Mouse (Mus musculus) megakaryocyte-erythroid progenitor cell, adult 5-6 weeks (primary cell): Measurements from ENCODE around the gene Faf2. TPM values are rescaled to one million over a fixed set of nuclear protein-coding genes. Genes with fewer than 3 reads are reported as not detected.
A peak's percentile ranks its signal among the peaks of the same experiment; 100 is the strongest.

Experiments
- ATAC-seq: replicated peaks from 2 replicates; pipeline ENCODE4 v1.8.0; 2016; ENCODE audit warnings: mild to moderate bottlenecking, inconsistent platforms; ENCODE audit not compliant: severe bottlenecking, poor library complexity, low FRiP score, low TSS enrichment
- total RNA-seq, 2 experiments: library from RNA; stranded (forward) in 1 of 2; stranded (reverse) in 1 of 2; fragments of 200-1000, 215-1000 nt in 1 of 2; fragments of >200 nt in 1 of 2; fragmentation: Nextera tagmentation in 1 of 2; gene quantifications; 2 replicates each; pipeline ENCODE4 v1.2.3; 2014 to 2017

Faf2 gene
- total RNA-seq (2014; fragmentation: Nextera tagmentation) (42.6 and 46.2 TPM in 2 replicates), total RNA-seq (2017) (43.6 and 44.7 TPM in 2 replicates)

DNA sequence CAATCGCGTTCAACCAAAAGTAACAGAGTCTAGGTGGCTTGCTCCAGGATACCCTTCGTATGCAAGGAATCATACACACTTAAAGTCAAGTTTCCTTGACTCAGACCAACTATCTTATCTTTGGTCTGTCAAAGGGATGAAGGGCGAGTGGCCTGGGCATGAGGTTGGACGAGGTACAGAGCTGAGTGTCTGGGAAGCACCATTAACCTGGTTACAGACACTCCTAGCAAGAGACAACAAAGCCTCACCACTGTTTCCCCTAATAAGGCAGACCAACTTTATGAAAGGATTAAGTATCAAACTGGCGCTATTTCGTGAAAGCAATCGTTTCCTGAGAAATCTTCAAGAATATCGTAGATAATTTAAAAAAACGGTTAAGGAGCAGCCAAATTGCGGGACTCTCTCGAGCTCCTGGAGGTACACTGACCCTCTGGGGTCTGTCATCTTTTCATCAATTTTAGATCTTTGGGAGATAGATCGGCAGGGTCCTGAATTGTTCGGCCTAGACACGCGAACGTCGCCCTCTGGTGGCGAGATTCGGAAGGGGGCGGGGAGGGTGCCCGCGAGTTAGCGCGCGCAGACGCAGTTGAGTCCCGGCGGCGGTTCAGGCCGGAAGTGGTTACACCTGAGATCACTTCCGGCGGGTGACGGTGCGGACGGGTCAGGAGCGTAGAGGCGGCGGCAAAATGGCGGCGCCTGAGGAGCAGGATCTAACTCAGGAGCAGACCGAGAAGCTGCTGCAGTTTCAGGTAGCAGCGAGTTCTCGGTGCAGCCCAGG is at the start of gene Faf2:
Faf2 (plus strand) TSS at position 630 of the 778 bp plus-strand sequence.
- peak; percentile 96 for ATAC-seq

DNA sequence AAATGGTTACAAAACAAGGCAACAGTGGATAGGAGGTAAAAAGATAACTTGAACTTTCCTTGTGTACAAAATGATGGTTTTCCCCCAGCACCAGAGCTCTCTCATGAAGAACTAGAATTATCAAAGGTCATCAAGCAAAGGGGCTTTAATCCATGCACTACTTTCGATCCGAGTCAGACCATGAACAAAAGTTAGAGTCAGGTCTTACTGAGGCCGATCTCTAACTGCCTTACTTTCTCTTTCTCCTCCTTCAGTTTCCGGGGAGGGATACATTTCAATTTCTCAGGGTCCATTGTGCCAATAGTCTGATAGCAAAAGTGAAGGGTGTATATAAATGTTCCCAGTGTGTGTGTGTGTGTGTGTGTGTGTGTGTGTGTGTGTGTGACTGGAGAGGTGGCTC is 49.0 kb upstream of the Faf2 start:
- no peak for ATAC-seq

DNA sequence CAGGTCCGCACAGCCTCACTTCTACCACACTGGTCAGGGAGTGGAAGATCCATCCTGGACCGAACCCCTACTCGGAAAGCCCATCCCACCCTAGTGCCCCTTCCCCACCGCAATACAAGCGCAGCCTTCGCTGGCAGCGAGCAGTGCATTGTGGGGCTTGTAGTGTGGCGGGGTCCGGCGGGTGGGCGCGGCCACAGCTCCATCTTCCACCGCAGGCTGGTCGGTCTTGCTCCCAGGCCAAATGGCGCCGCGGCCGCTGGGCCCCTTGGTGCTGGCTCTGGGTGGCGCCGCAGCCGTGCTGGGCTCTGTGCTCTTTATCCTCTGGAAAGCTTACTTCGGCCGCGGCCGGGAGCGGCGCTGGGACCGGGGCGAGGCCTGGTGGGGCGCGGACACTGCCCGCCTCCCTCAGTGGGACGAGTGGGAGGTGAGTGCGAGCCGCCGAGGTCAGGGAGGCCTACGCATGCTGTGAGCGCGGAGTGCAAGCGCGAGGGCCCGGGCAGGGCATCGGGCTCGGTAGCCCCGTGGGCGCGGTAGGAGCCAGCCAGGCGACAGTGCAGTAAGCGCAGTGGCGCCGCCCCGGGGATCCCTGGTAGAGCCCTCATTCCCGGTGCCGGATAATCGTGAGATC is 46.6 kb upstream of the Faf2 start, which contains the start of gene Arl10:
Arl10 (plus strand) TSS at position 162 of the 628 bp plus-strand sequence.
- peak; percentile 69 for ATAC-seq

DNA sequence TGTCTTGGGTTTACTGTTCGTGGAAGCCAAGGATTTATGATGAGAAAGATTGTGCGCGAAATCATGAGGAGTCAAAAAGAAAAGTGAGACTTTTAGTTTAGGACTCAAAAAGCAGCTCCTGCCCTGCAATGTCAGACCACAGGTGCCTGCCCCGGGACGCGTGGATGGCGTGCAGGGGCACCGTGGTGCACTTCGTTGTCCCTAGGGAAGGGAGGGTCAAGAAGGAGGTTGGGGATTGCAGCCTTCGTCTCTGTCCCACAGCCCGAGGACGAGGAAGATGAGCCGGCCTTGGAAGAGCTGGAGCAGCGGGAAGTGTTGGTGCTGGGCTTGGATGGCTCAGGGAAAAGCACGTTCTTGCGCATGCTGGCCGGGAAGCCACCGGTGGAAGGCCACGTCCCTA is 46.1 kb upstream of the Faf2 start:
- no peak for ATAC-seq

DNA sequence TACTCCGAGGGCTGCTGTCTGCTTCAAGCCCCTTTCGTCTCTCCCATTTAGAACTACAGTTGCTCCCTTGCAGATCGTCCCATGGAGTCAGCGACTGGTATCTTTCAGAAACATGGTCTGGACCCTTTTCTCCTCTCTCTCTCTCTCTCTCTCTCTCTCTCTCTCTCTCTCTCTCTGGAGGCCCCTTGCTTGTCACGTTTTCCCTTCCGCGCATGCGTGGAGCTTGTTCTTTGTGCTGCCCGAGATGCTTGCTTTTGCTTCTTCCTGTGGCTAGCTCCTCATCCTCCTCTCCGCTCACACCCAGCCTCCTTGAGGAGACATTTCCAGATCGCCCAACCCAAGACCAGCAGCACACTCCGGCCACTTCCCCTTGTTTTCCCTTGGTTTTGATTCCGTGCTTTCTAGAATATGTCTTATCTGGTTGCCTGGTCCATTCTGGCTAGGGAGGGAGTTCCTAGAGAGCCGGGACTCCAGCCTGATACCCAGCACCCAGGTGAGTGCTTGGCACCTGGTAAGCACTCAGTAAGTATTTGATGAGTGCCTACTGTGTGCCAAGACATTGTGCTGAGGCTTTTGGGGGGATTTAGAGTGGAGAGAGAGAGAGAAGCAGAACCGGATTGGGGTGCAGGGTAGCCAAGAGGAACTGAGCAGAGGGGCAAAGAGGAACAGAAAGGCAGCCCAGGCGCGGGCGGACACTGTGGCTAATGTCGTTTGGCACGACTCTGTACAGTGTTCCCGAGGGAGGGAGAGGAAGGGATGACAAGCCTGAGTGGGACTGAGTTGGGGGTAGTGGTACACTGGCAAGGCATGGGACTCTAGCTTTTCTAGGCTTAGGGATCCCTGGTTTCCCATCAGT is 43.7 kb upstream of the Faf2 start:
- ATAC-seq: no peak

DNA sequence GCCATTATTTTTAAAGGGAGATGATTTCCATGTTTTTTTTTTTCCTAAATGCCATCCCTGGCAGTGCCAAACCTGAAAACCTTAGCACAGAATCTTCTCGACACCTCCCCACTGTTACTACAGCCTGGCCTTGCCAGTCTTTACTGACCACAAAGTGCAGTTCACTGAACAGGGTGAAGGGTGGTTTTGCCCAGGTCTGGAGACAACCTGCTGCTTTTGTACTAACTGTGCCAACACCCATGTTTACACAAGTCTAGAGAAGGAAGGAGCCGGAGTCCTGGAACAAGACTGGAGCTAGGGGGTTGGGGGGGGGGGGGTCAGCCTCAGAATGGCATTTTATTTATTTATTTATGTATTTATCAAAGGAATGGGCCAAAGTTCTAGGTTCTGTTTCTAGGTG is 40.2 kb upstream of the Faf2 start:
- no peak for ATAC-seq

DNA sequence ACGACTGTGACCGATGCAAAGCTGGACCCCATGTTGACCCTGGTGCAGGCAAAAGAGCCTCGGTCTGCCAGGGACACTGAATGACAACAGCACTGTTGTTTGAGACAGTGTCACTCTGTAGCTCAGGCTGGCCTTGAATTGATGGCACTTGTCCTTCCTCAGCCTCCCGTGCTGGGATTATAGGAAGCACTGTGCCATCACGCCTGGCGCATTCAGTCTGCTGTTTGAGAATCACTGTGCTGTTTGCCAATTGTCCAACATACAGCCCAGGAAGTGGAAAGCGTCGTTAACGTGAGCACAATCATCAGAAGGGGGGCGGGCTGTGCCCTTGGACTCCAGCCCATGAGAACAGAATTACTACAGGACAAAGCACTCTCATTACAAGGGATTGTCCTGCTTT is 39.5 kb upstream of the Faf2 start:
- ATAC-seq: no peak

DNA sequence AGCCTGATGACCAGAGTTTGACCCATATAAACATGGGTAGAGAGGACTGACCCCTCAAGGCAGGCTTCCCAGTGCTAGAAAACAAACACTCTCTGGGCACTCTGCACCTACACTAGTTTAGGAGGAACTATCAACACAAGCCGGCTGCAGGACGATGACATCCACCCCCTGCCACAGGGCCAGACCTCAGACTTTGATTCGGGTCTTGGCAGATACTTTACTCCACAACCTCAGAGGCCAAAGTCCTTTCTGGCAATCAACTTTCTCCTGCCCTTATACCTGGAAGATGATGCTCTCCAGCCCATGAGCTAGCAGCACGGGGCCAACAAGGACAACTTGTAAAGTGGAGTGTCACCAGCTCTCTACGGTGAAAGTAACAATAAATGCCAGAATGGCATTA is 38.7 kb upstream of the Faf2 start:
- no peak for ATAC-seq

DNA sequence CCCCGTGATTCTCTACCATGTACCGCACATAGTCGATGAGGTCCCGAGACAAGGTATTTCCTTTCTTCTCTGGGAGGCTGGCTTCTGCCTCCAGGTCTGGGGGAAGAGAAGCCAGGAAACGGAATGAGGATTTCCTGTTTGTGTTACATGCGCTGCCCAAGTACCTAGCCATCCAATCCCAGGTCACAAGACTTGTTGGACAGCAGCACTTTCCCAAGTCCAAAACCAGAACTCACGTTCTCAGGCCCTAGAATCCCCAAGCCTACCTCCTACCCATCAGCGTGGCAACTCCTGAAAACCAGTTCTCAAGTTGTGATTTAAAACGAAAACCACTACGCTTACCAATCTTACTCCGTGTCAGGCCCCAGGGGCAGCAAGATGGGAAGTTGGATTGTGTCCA is 35.8 kb upstream of the Faf2 start:
- ATAC-seq: no peak

DNA sequence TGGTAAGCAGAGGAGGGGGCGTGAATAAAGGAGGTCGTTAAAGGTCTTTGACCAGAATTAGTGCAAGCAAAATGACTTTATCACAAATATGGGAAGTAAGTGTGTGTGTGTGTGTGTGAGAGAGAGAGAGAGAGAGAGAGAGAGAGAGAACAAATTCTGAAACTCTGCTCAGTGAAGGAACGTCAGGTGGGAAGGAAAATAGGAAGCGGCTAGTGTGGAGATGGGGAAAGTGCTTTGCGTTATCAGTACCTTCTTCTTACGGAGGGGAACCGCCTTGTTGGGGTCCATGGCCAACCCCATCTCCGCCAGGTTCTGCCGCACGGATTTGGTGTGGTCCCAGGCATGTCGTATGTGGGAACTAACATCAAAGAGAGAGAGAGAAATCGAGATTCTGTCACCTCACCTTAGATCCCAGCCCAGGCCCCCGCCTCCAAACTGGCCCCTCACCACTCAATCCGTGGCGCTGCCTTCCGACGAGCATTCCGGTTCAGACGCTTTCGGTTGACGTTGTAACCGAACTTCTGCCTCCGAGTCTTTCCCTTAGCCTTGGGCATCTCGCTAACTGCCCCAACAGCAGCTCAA is 32.1 kb upstream of the Faf2 start:
- ATAC-seq: peak; percentile 45

DNA sequence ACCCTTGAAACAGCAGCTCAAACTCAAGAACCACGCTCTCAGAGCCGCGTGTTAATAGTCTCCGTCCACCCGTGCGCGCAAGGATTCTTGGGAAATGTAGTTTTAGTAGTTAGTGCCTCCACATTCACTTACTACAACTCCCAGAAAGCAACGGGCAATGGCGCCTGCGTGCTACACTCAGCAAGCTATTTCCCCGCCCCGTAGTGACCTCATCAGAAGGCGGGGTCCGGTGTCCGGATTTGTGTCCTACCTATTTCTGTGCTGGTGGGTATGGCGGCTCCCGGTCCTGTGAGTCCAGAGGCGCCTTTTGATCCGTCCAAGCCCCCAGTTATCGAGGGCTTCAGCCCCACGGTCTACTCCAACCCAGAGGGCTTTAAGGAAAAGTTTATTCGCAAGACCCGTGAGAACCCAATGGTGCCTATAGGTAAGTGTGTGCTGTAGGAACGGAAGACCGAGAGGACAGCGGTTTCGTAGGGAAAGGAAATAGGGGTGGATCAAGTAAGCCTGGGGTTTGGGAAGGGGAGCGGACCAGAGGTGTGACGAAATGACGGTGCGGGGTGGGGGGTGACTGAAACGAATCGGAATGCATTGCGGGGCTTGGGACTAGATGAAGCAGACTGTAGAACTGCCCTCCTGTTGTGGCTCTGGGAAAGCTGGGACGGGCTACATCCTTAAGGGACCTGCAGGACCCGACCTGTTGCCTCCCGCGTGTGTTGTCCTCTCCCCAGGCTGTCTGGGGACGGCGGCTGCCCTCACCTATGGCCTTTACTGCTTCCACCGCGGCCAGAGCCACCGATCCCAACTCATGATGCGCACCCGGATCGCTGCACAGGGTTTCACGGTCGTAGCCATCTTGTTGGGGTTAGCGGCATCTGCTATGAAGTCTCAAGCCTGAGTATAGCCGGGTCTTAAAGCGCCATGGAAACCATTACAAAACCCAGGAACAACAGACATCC is 31.3 kb upstream of the Faf2 start, which contains the start of the genes Nop16 and Higd2a:
Nop16 (minus strand) TSS at position 95 of the 956 bp plus-strand sequence.
Higd2a (plus strand) TSS at position 212 of the 956 bp plus-strand sequence.
- ATAC-seq: peak; percentile 92

DNA sequence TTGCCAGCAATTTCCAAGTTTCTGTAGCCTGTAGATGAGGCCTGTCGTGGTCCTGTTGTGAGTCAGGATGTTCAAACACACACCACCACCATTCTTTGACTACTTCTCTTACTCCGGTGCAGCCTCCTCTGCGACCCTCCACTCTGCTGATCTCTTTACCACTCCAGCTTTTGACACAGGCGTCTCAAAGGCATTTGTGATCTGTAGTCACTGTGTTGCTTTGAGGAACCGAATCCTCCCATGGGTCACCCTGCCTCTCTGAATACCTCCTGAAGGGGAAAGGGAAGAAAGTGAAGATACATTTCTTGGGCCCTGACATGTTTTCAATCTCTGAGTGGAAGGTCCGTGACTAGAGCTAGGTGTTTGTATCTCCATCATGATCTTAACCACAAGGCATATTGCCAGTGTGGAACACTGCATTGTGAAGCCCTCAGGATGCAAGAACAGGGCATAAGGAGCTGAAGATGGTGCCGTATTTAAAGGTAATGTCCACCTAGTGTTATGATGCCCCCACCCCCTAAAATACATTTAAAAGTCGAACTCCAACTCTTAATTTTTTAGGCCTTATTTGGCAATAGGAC is 29.7 kb upstream of the Faf2 start:
- ATAC-seq: no peak

DNA sequence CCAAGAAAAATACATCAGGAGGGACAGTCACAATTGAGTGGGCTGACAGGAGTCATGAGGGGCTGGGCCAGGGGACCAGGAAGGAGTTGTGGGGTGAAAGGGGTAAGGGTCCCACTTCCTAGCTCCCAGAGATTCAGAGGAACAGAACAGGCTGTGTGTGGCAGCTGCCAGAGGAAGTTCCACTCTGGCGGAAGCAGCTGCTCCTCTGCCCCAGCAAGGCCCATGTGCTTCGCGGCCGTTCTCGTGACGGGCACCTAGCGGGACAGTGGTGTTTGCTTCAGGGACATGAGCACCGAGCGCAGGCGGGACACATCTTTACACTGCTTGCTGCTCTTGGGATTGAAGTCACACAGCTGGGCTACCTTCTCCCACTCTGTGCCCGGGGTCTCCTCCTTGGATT is 28.0 kb upstream of the Faf2 start:
- ATAC-seq: no peak

DNA sequence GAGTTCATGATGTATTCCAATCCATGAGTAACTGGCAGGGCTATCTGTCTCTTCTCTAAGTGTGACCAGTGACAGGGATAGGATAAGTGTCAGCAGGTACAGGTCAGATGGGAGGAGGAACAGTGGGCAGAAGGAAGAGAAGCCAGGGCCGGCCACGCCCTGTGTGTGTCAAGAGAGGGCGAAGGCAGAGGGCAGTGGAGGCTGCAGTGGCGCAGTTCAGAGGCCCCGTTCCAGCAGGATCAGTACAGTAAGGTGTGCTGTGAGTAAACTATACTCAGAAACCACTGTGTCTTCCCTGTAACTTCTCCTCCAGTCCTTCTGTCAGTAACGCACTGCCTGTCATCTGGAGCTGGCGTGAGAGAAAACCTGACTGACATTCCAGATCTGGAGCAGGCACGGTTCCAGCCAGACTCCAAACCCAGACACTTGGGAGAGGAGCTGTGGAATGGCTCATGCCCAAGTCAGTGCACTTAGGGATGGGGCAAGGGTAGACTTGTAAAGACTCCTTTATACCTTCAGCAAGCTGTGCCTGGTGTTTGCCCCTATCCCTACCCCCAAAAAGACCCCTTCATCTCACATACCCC is 25.4 kb upstream of the Faf2 start:
- ATAC-seq: no peak

DNA sequence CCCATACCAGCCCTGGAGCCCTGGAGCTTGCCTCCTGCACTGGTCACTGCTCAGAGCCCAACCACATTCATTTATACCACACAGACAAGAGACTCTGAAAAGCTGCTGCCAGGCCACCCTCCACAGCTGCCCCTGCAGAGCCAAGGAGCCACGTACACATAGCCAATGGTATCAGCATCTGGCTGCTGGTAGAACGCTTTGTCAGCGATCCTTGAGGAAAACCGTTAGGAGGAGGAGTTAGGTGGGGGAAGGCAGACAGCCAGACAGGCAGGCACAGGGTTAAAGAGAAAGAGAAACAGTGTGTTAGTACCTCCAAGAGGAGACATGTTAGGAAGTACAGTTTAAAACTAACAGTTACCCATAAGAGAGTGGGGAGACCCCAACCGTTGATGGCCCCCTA is 24.7 kb upstream of the Faf2 start:
- ATAC-seq: no peak

DNA sequence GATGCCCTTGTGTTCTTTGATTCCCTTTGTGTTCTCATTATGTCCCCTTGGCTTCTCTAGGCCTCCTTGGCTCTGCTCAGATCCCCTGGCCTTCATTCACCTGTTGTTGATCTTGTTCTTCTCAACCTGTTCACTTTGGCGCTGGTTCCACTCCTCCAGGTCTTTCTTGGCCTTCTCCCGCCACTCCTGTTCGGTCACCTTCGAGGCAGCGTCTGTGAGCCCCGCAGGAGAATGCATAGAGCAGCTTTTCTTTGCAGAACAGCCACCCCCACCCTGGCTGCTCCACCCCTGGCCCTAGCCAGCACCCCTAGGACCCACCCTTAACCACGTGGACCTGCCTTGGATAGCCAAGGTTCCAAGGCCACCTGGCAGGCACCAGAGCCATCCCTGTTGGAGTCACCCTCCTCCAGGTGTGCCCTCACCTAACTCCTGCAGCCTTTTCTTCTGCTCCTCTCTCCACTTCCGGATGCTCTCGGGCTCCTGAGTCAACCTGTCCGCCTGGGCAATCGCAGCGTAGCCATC is 22.9 kb upstream of the Faf2 start:
- no peak for ATAC-seq

DNA sequence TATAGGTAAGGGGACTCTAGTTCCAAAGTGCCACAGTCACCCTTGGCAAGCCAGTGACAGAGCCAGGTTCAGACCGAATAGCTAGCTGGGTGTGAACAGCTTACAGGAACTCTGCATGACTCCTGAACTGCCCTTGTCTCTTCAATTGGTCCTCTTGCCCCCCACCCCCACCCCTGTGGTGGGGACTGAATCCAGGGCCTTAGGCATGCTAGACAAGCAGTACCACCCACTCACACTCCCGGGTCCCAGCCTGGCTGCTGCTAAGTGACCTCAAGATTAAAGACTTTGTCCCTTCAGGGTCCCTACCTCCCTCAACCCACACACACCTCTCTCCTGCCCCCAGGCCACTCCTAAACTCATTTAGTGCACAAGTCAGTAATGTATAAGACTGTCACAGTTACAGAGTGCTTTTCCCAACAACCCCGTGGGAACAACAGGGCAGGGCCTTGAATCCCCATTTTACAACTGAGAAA is 18.9 kb upstream of the Faf2 start:
- ATAC-seq: no peak

DNA sequence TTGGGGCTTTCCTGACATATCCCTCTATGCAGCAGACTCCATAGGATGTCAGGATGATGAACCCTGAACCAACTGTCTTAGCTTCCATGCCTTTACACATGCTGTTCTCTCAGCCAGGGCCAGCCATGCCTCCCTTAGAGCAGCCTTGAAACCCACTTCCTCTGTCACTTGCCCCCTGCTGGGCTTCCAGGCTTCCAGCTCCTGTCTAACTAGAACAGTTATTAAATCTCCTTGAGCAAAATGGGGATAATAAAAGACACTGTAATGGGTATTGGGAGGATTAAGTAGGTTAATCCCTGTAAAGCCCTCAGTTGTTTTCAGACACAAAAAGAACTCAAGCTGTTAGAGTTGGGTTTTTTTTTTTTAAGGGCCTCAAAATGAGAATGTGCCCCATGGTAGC is 18.1 kb upstream of the Faf2 start:
- ATAC-seq: no peak
